Mouse (Mus musculus) heart, postnatal 0 days (tissue): ENCODE data around the gene Acads.

Experiments used
- CTCF ChIP-seq: IDR thresholded peaks from 2 replicates; pipeline ENCODE4 v1.5.1; 2016; ENCODE audit warnings: antibody characterized with exemption, control low read depth, low read depth
- EP300 ChIP-seq: IDR thresholded peaks from 2 replicates; pipeline ENCODE4 v1.6.1; 2016; ENCODE audit warnings: antibody characterized with exemption, low read depth

- TF ChIP-seq EP300, result no peak
- no peak for TF ChIP-seq CTCF
These were observed 36.7 kb upstream of the Acads start for GRCm38 (mm10) chr5:115155831-115156230.
